Mouse (Mus musculus) heart, adult 10 weeks (tissue): Measurements from ENCODE around the gene Uqcc1. TPM values are rescaled to one million over a fixed set of nuclear protein-coding genes. Genes with fewer than 3 reads are reported as not detected.

Experiments
- polyA plus RNA-seq: library from polyadenylated mRNA; stranded (reverse); fragments of 350-450 nt; fragmentation: Illumina TruSeq; extraction: RNeasy Lipid Tissue Mini Kit (QIAGEN cat#74804); gene quantifications from one replicate; pipeline ENCODE4 v1.2.3, GENCODE M21; 2014; ENCODE audit warnings: low read depth, low replicate concordance

Uqcc1 gene
- 239 TPM for polyA plus RNA-seq

GRCm38 (mm10) chr2:155929531-155930442 is at the start of gene Uqcc1:
Gene Uqcc1, minus strand, starts transcription at chr2:155930310.

GRCm38 (mm10) chr2:155956134-155957059 is 26.3 kb upstream of the Uqcc1 start, which contains the start of gene Cep250:
Gene Cep250, plus strand, starts transcription at chr2:155956458.

GRCm38 (mm10) chr2:155945124-155945523 is 15.0 kb upstream of the Uqcc1 start, which contains the start of gene Gdf5:
Gene Gdf5, minus strand, starts transcription at chr2:155945367.

GRCm38 (mm10) chr2:155940681-155941080 is 10.6 kb upstream of the Uqcc1 start, which contains the start of gene Gm15557:
Gene Gm15557, plus strand, starts transcription at chr2:155940728.

GRCm38 (mm10) chr2:155834732-155835131 is 95.4 kb downstream of the Uqcc1 start, which contains the start of gene Fam83c:
Gene Fam83c, minus strand, starts transcription at chr2:155834854.

GRCm38 (mm10) chr2:155826630-155827424 is 103.3 kb downstream of the Uqcc1 start, which contains the start of gene Eif6:
Gene Eif6, minus strand, starts transcription at chr2:155826925.

GRCm38 (mm10) chr2:155819392-155819448 is 110.9 kb downstream of the Uqcc1 start, which contains the start of gene BC029722:
Gene BC029722, minus strand, starts transcription at chr2:155819426.

Other genes starting within 250 kb of the Uqcc1 start
- gene Trpc4ap, start 237.9 kb downstream of the Uqcc1 start, polyA plus RNA-seq, result 92.4 TPM
- 13.9 TPM for gene Edem2, start 200.8 kb downstream of the Uqcc1 start, polyA plus RNA-seq
- gene Gm17581, start 194.4 kb downstream of the Uqcc1 start, polyA plus RNA-seq, result not detected
- gene Procr, start 179.2 kb downstream of the Uqcc1 start, polyA plus RNA-seq, result 1.9 TPM
- gene Mmp24, start 155.0 kb downstream of the Uqcc1 start, polyA plus RNA-seq, result not detected
- 41.8 TPM for gene BC029722, start 110.9 kb downstream of the Uqcc1 start, polyA plus RNA-seq
- 35.1 TPM for gene Eif6, start 103.4 kb downstream of the Uqcc1 start, polyA plus RNA-seq
- not detected for gene Fam83c, start 95.5 kb downstream of the Uqcc1 start, polyA plus RNA-seq
- gene Gm15557, start 10.4 kb upstream of the Uqcc1 start, polyA plus RNA-seq, result not detected
- gene Gdf5, start 15.1 kb upstream of the Uqcc1 start, polyA plus RNA-seq, result not detected
- gene Cep250, start 26.1 kb upstream of the Uqcc1 start, polyA plus RNA-seq, result 6.9 TPM
- 0.45 TPM for gene 6430550D23Rik, start 77.7 kb upstream of the Uqcc1 start, polyA plus RNA-seq
- 67.2 TPM for gene Ergic3, start 77.7 kb upstream of the Uqcc1 start, polyA plus RNA-seq
- gene Fer1l4, start 122.6 kb upstream of the Uqcc1 start, polyA plus RNA-seq, result not detected
- gene Spag4, start 134.9 kb upstream of the Uqcc1 start, polyA plus RNA-seq, result 0.81 TPM
- gene Cpne1, start 181.7 kb upstream of the Uqcc1 start, polyA plus RNA-seq, result 14.5 TPM
- gene Rbm12, start 181.7 kb upstream of the Uqcc1 start, polyA plus RNA-seq, result 7.3 TPM
- gene Gm28036, start 196.8 kb upstream of the Uqcc1 start, polyA plus RNA-seq, result 8.2 TPM
- 208 TPM for gene Romo1, start 213.7 kb upstream of the Uqcc1 start, polyA plus RNA-seq
- gene Nfs1, start 213.9 kb upstream of the Uqcc1 start, polyA plus RNA-seq, result 115 TPM
- 170 TPM for gene Rbm39, start 249.9 kb upstream of the Uqcc1 start, polyA plus RNA-seq